Mouse (Mus musculus): ENCODE results near the gene Atg9a. TPM values are rescaled to one million over a fixed set of nuclear protein-coding genes. Genes with fewer than 3 reads are reported as not detected.
"Not testable (repeated sequence)": the region's sequence is repeated elsewhere in the genome, so short reads cannot be mapped to it uniquely, and the experiment has no call there.

Gene Atg9a
- total RNA-seq (2012; rRNA removed): 17.2 and 24.4 TPM in 2 replicates

GRCm38 (mm10) chr1:75191622-75192402 is at the start of gene Atg9a, which contains the start of gene Ankzf1:
Gene Atg9a, minus strand, starts transcription at chr1:75192196.
Gene Ankzf1, plus strand, starts transcription at chr1:75192151.
- in situ Hi-C loops (cut with MboI; ENCODE audit: low sequenced_read_pairs in 2 of 2, unreplicated experiment in 2 of 2): no loop called here
- TF ChIP-seq CHD2 (IDR thresholded peaks at IDR 0.05; ENCODE audit: low read depth, low read length) (peak; percentile 64; the same call in 1 of the 2 replicates), HCFC1 (IDR thresholded peaks at IDR 0.05; ENCODE audit: borderline replicate concordance, insufficient read depth, low read length) (peak; percentile 65; the same call in 1 of the 2 replicates), MAFK (IDR thresholded peaks at IDR 0.05; ENCODE audit: insufficient read depth, low read depth, low read length) (no peak)
- DNase-seq (ENCODE audit: low read depth, low spot score): peak; percentile 98

GRCm38 (mm10) chr1:75239591-75239990 is 47.6 kb upstream of the Atg9a start:
- in situ Hi-C loops (cut with MboI; ENCODE audit: low sequenced_read_pairs in 2 of 2, unreplicated experiment in 2 of 2): no loop called here
- Histone ChIP-seq H3K9me3 (ENCODE audit: control insufficient read depth, insufficient read depth, low read depth, low read length) (no peaks in the 10 kb centered on the region), H3K27ac (ENCODE audit: insufficient read depth, low read depth, low read length, poor library complexity, severe bottlenecking) (no peak overlapping the region), H3K4me1 (ENCODE audit: control insufficient read depth in 2 of 2, insufficient read depth in 2 of 2, low read length in 2 of 2, poor library complexity in 1 of 2) (peaks cover 2 to 13% of the 10 kb centered on the region in 2 experiments; a peak in 2 of 4 replicates), H3K36me3 (ENCODE audit: control insufficient read depth, insufficient read depth, low read length, poor library complexity, severe bottlenecking) (peaks cover 11% of the 10 kb centered on the region), H3K4me3 (ENCODE audit: insufficient read depth in 1 of 2, low read depth in 1 of 2, low read length in 2 of 2, poor library complexity in 1 of 2, severe bottlenecking in 1 of 2) (no peak overlapping the region), H3K9ac (ENCODE audit: insufficient read depth, low read depth, low read length, poor library complexity, severe bottlenecking) (no peak overlapping the region; the same call in 1 of the 2 replicates)
- DNase-seq (ENCODE audit: low read depth, low spot score): no peak
- no peak for TF ChIP-seq CHD2 (IDR thresholded peaks at IDR 0.05; ENCODE audit: low read depth, low read length)
- TF ChIP-seq MAFK (IDR thresholded peaks at IDR 0.05; ENCODE audit: insufficient read depth, low read depth, low read length): no peak
- TF ChIP-seq ZC3H11A (IDR thresholded peaks at IDR 0.05; ENCODE audit: borderline replicate concordance, low read depth, low read length): no peak
- TF ChIP-seq ZNF384 (IDR thresholded peaks at IDR 0.05; ENCODE audit: low read depth, low read length): no peak
- no peak for TF ChIP-seq HCFC1 (IDR thresholded peaks at IDR 0.05; ENCODE audit: borderline replicate concordance, insufficient read depth, low read length)

More at GRCm38 (mm10) chr1:75191622-75192402, at the start of gene Atg9a, which contains the start of gene Ankzf1:
- Histone ChIP-seq H3K4me3 (ENCODE audit: insufficient read depth in 1 of 2, low read depth in 1 of 2, low read length in 2 of 2, poor library complexity in 1 of 2, severe bottlenecking in 1 of 2) (peak within 1 kb of the TSS; percentile 88 to 98), H3K9me3 (ENCODE audit: control insufficient read depth, insufficient read depth, low read depth, low read length) (no peaks in the 10 kb centered on the region), H3K4me1 (ENCODE audit: control insufficient read depth in 2 of 2, insufficient read depth in 2 of 2, low read length in 2 of 2, poor library complexity in 1 of 2) (peaks cover 2 to 6% of the 10 kb centered on the region in 2 experiments; a peak in 1 of 4 replicates), H3K27ac (ENCODE audit: insufficient read depth, low read depth, low read length, poor library complexity, severe bottlenecking) (peak within 1 kb of the TSS; percentile 23), H3K9ac (ENCODE audit: insufficient read depth, low read depth, low read length, poor library complexity, severe bottlenecking) (peak within 1 kb of the TSS; percentile 89), H3K36me3 (ENCODE audit: control insufficient read depth, insufficient read depth, low read length, poor library complexity, severe bottlenecking) (peaks cover 10% of the 10 kb centered on the region)

GRCm38 (mm10) chr1:75236117-75237050 is 44.4 kb upstream of the Atg9a start, which contains the start of gene Dnajb2:
Gene Dnajb2, plus strand, starts transcription at chr1:75236406.
- no peaks in the 10 kb centered on the region for H3K9me3 ChIP-seq (ENCODE audit: control insufficient read depth, insufficient read depth, low read depth, low read length)
- peak within 1 kb of the TSS; percentile 84 for H3K9ac ChIP-seq (ENCODE audit: insufficient read depth, low read depth, low read length, poor library complexity, severe bottlenecking)
- H3K4me1 ChIP-seq (ENCODE audit: control insufficient read depth in 2 of 2, insufficient read depth in 2 of 2, low read length in 2 of 2, poor library complexity in 1 of 2): peaks cover 2 to 13% of the 10 kb centered on the region in 2 experiments; a peak in 2 of 4 replicates
- no peak for DNase-seq (ENCODE audit: low read depth, low spot score)
- peaks cover 9% of the 10 kb centered on the region for H3K36me3 ChIP-seq (ENCODE audit: control insufficient read depth, insufficient read depth, low read length, poor library complexity, severe bottlenecking)
- H3K4me3 ChIP-seq (ENCODE audit: insufficient read depth in 1 of 2, low read depth in 1 of 2, low read length in 2 of 2, poor library complexity in 1 of 2, severe bottlenecking in 1 of 2): peak within 1 kb of the TSS; percentile 75 to 83
- no peak within 1 kb of the TSS for H3K27ac ChIP-seq (ENCODE audit: insufficient read depth, low read depth, low read length, poor library complexity, severe bottlenecking)
- TF ChIP-seq CHD2 (IDR thresholded peaks at IDR 0.05; ENCODE audit: low read depth, low read length) (no peak), HCFC1 (IDR thresholded peaks at IDR 0.05; ENCODE audit: borderline replicate concordance, insufficient read depth, low read length) (no peak), ZNF384 (IDR thresholded peaks at IDR 0.05; ENCODE audit: low read depth, low read length) (no peak), ZC3H11A (IDR thresholded peaks at IDR 0.05; ENCODE audit: borderline replicate concordance, low read depth, low read length) (no peak), MAFK (IDR thresholded peaks at IDR 0.05; ENCODE audit: insufficient read depth, low read depth, low read length) (no peak)
- in situ Hi-C loops (cut with MboI; ENCODE audit: low sequenced_read_pairs in 2 of 2, unreplicated experiment in 2 of 2): no loop called here

GRCm38 (mm10) chr1:75234606-75235005 is 42.6 kb upstream of the Atg9a start:
- Histone ChIP-seq H3K9ac (ENCODE audit: insufficient read depth, low read depth, low read length, poor library complexity, severe bottlenecking) (no peak overlapping the region), H3K27ac (ENCODE audit: insufficient read depth, low read depth, low read length, poor library complexity, severe bottlenecking) (no peak overlapping the region), H3K4me3 (ENCODE audit: insufficient read depth in 1 of 2, low read depth in 1 of 2, low read length in 2 of 2, poor library complexity in 1 of 2, severe bottlenecking in 1 of 2) (no peak overlapping the region), H3K9me3 (ENCODE audit: control insufficient read depth, insufficient read depth, low read depth, low read length) (no peaks in the 10 kb centered on the region), H3K4me1 (ENCODE audit: control insufficient read depth in 2 of 2, insufficient read depth in 2 of 2, low read length in 2 of 2, poor library complexity in 1 of 2) (peaks cover 2 to 13% of the 10 kb centered on the region in 2 experiments; a peak in 2 of 4 replicates), H3K36me3 (ENCODE audit: control insufficient read depth, insufficient read depth, low read length, poor library complexity, severe bottlenecking) (peaks cover 2% of the 10 kb centered on the region; the same call in 1 of the 2 replicates)
- no peak for TF ChIP-seq HCFC1 (IDR thresholded peaks at IDR 0.05; ENCODE audit: borderline replicate concordance, insufficient read depth, low read length)
- TF ChIP-seq ZC3H11A (IDR thresholded peaks at IDR 0.05; ENCODE audit: borderline replicate concordance, low read depth, low read length): no peak
- no peak for TF ChIP-seq ZNF384 (IDR thresholded peaks at IDR 0.05; ENCODE audit: low read depth, low read length)
- TF ChIP-seq CHD2 (IDR thresholded peaks at IDR 0.05; ENCODE audit: low read depth, low read length): no peak
- no peak for TF ChIP-seq MAFK (IDR thresholded peaks at IDR 0.05; ENCODE audit: insufficient read depth, low read depth, low read length)
- no peak for DNase-seq (ENCODE audit: low read depth, low spot score)
- in situ Hi-C loops (cut with MboI; ENCODE audit: low sequenced_read_pairs in 2 of 2, unreplicated experiment in 2 of 2): no loop called here

GRCm38 (mm10) chr1:75232489-75232888 is 40.5 kb upstream of the Atg9a start:
- in situ Hi-C loops (cut with MboI; ENCODE audit: low sequenced_read_pairs in 2 of 2, unreplicated experiment in 2 of 2); H3K9me3 ChIP-seq (ENCODE audit: control insufficient read depth, insufficient read depth, low read depth, low read length); H3K27ac ChIP-seq (ENCODE audit: insufficient read depth, low read depth, low read length, poor library complexity, severe bottlenecking); H3K4me1 ChIP-seq (ENCODE audit: control insufficient read depth in 2 of 2, insufficient read depth in 2 of 2, low read length in 2 of 2, poor library complexity in 1 of 2); H3K36me3 ChIP-seq (ENCODE audit: control insufficient read depth, insufficient read depth, low read length, poor library complexity, severe bottlenecking); H3K4me3 ChIP-seq (ENCODE audit: insufficient read depth in 1 of 2, low read depth in 1 of 2, low read length in 2 of 2, poor library complexity in 1 of 2, severe bottlenecking in 1 of 2); H3K9ac ChIP-seq (ENCODE audit: insufficient read depth, low read depth, low read length, poor library complexity, severe bottlenecking); DNase-seq (ENCODE audit: low read depth, low spot score): not testable (repeated sequence)

Data from ES-E14 (cell line).